Mouse (Mus musculus) liver, embryonic 15.5 days (tissue): ENCODE measurements around the gene H2-M5. TPM values are rescaled to one million over a fixed set of nuclear protein-coding genes. Genes with fewer than 3 reads are reported as not detected.

Source experiments
- ATAC-seq: fragments of 200-750 bp; cut with Nextera tagmentation; 2 replicates; pipeline ENCODE4 v1.8.0; 2017; ENCODE audit warnings: moderate number of reproducible peaks, mild to moderate bottlenecking, moderate library complexity; ENCODE audit not compliant: insufficient read depth
- H3K27ac ChIP-seq: fragments of 300-500 bp; sonication (generic); replicated peaks from 2 replicates; pipeline ENCODE4 v1.5.1; 2015; ENCODE audit warnings: mild to moderate bottlenecking, inconsistent platforms
- H3K27me3 ChIP-seq: fragments of 300-500 bp; sonication (generic); 2 replicates; pipeline ENCODE4 v1.6.1; 2015; ENCODE audit warnings: mild to moderate bottlenecking, inconsistent platforms
- H3K36me3 ChIP-seq: fragments of 300-500 bp; sonication (generic); replicated peaks from 2 replicates; pipeline ENCODE4 v1.6.1; 2015; ENCODE audit warnings: moderate library complexity, mild to moderate bottlenecking, inconsistent platforms
- H3K4me1 ChIP-seq: fragments of 300-500 bp; sonication (generic); replicated peaks from 2 replicates; pipeline ENCODE4 v1.6.1; 2015; ENCODE audit warnings: inconsistent platforms
- H3K4me2 ChIP-seq: fragments of 300-500 bp; sonication (generic); 2 replicates; pipeline ENCODE4 v1.6.1; 2015; ENCODE audit warnings: moderate library complexity, mild to moderate bottlenecking, inconsistent platforms
- H3K4me3 ChIP-seq: fragments of 300-500 bp; sonication (generic); replicated peaks from 2 replicates; pipeline ENCODE4 v1.5.1; 2015; ENCODE audit warnings: mild to moderate bottlenecking, inconsistent platforms
- H3K9ac ChIP-seq: fragments of 300-500 bp; sonication (generic); 2 replicates; pipeline ENCODE4 v1.6.1; 2015; ENCODE audit warnings: moderate library complexity, mild to moderate bottlenecking, inconsistent platforms
- H3K9me3 ChIP-seq: fragments of 300-500 bp; sonication (generic); replicated peaks from 2 replicates; pipeline ENCODE4 v1.6.1; 2016; ENCODE audit warnings: inconsistent platforms
- WGBS: fragments of 180-500 bp; shearing (Covaris S2); methylation state at CpG from one replicate; pipeline ENCODE4 v1.1.7; 2015; ENCODE audit warnings: mixed read lengths; ENCODE audit not compliant: insufficient replicate concordance; 5-methylcytosine and 5-hydroxymethylcytosine counted together
- polyA plus RNA-seq: library from polyadenylated mRNA; unstranded; fragments of >200 nt; fragmentation: Nextera tagmentation; extraction: Ambion mirVana; gene quantifications from 2 replicates; pipeline ENCODE4 v1.2.1, GENCODE M21; 2015

The H2-M5 gene
- polyA plus RNA-seq, 1 experiment from 2014 or later = not detected

DNA sequence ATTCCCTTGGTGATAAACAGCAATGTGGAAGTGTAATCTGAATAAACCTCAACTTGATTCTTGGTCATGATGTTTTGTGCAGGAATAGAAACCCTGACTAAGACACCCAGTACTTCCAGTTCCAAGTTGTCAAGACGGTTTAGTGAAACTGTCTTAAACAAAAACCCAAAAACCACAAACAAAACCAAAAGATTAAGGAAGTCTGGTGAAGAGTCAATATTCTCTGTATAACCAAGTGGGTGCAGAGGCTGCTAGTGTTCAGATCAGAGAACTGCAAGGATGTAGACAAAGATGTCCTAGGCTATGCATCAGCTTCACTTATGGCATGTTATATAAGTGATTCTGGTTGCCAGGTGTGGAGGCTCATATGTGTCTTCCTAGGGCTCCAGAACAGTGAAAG is 22.5 kb downstream of the H2-M5 start:
- Histone ChIP-seq H3K27me3 (no peaks in the 10 kb centered on the region), H3K9me3 (no peaks in the 10 kb centered on the region), H3K4me3 (no peak overlapping the region), H3K9ac (no peak overlapping the region), H3K4me2 (no peak overlapping the region), H3K27ac (no peak overlapping the region), H3K4me1 (no peaks in the 10 kb centered on the region), H3K36me3 (no peaks in the 10 kb centered on the region)
- no peak for ATAC-seq
- WGBS = 8% methylated on average over 1 of the region's 1 CpGs

DNA sequence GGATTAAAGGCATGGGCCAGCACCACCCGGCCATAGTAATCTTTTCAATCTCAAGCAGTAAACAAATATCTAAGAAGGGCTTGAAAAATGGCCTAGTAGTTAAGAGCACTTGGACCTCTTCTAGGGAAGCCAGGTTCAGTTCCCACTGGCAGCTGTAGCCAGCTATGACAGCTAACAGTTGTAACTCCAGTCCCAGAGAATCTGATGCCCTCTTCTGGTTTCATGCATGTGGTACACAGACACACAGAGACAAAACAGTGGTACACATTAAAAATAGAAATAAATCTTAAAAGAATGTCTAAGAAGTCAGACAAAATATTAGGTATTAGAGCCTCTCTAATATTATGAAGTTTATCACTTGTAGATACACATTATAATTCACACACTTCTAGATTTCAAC is 28.2 kb downstream of the H2-M5 start:
- H3K27me3 ChIP-seq = no peaks in the 10 kb centered on the region
- 59% methylated on average over 1 of the region's 1 CpGs for WGBS
- H3K4me1 ChIP-seq = peaks cover 20% of the 10 kb centered on the region
- H3K4me3 ChIP-seq = no peak overlapping the region
- no peak overlapping the region for H3K4me2 ChIP-seq
- H3K9me3 ChIP-seq = no peaks in the 10 kb centered on the region
- H3K27ac ChIP-seq = no peak overlapping the region
- H3K9ac ChIP-seq = no peak overlapping the region
- ATAC-seq = no peak
- H3K36me3 ChIP-seq = 0 out of 2 replicates have a peak, but pooled peaks cover 7% of the 10 kb centered on the region

DNA sequence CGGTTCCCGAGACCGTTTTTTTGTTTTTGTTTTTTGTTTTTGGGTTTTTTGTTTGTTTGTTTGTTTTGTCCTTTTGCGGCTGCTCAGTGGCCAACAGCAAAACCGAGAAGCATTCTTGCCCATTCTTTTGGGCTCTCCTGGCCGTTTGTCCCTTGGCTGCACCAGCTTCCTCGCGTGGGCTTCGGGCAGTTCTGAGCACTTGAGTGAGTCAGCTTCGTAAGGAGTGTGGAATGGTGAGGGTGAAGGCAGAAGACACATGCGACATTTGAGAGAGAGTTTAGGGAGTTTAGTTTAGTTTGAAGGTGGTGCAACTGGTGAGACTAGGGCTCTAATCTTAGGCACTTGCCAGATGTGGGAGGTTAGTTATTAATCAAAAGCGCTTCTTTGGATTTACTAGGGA is 30.5 kb downstream of the H2-M5 start:
- ATAC-seq = no peak
- Histone ChIP-seq H3K27ac (peak overlapping the region; percentile 60), H3K27me3 (no peaks in the 10 kb centered on the region), H3K9me3 (no peaks in the 10 kb centered on the region), H3K4me3 (peak overlapping the region; percentile 72), H3K9ac (peak overlapping the region; percentile 70), H3K4me1 (peaks cover 20% of the 10 kb centered on the region), H3K36me3 (0 out of 2 replicates have a peak, but pooled peaks cover 10% of the 10 kb centered on the region), H3K4me2 (peak overlapping the region; percentile 79)
- 14% methylated on average over 12 of the region's 12 CpGs for WGBS

DNA sequence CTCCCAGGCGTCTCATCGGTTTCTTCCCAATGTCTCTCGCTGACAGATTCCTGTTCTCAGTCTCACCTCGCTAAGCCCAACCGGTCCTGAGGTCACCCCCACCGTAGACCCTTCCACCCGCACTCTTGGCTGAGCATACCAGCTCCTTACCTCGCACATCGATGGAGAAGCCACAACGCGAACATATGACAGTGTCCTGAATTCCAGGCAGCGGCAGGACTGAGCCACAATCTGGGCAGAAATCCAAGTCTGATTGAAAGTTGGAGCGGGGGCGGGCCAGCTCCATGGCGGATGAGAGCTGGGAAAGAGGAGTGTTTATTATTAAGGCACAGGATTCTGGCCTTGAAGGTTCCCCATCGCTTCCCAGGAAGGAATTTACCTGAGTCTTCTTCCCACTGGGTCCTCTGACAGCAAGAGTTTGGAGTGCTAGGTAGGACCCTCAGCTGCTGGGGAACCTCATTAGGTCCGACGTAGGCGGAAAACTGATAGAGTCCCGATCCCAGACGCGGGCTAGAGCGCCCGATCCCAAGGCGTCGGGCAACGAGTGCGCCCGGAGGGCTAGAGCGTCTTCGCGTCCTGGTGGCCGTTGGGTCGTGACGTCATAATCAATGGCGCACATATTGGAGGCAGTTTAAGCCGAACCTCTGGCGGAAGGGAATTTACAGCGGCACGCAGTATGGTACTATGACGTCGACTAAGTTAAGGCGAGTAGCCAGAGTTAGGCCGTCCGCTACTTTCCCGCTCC is 31.2 kb downstream of the H2-M5 start, which contains the start of the genes Znrd1 and Znrd1as:
Znrd1 (minus strand) TSS at position 561 of the 745 bp plus-strand sequence.
Znrd1as (plus strand) TSS at position 594 of the 745 bp plus-strand sequence.
- Histone ChIP-seq H3K4me2 (peak within 1 kb of the TSS; percentile 79), H3K27ac (peak within 1 kb of the TSS; percentile 60), H3K4me3 (peak within 1 kb of the TSS; percentile 72), H3K9ac (peak within 1 kb of the TSS; percentile 70), H3K27me3 (no peaks in the 10 kb centered on the region), H3K36me3 (0 out of 2 replicates have a peak, but pooled peaks cover 10% of the 10 kb centered on the region), H3K4me1 (peaks cover 20% of the 10 kb centered on the region), H3K9me3 (no peaks in the 10 kb centered on the region)
- under 1% methylated on average over 46 of the region's 46 CpGs for WGBS
- peak; percentile 96 for ATAC-seq

DNA sequence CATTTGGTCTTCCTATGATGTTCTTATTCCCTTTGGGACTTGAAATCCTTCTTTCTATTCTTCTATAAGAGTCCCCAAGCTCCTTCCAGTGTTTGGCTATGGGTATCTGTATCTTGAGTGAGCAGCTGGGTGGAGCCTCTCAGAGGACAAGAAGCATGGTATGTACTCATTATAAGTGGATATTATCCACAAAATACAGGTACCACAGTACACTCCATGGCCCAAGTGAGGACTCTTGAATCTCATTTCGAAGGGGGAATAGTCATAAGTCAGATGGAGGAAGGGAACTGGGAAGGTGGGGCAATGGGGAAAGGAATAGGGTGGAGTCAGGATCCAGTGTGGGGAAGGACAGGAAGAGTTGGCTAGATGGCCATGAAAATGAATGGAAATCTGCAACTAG is 36.3 kb downstream of the H2-M5 start:
- Histone ChIP-seq H3K4me2 (no peak overlapping the region), H3K9ac (no peak overlapping the region), H3K27me3 (peaks cover 10% of the 10 kb centered on the region), H3K4me3 (no peak overlapping the region), H3K27ac (no peak overlapping the region), H3K9me3 (no peaks in the 10 kb centered on the region), H3K4me1 (peaks cover 29% of the 10 kb centered on the region), H3K36me3 (peaks cover 21% of the 10 kb centered on the region)
- WGBS = 61% methylated on average over 1 of the region's 1 CpGs
- no peak for ATAC-seq

DNA sequence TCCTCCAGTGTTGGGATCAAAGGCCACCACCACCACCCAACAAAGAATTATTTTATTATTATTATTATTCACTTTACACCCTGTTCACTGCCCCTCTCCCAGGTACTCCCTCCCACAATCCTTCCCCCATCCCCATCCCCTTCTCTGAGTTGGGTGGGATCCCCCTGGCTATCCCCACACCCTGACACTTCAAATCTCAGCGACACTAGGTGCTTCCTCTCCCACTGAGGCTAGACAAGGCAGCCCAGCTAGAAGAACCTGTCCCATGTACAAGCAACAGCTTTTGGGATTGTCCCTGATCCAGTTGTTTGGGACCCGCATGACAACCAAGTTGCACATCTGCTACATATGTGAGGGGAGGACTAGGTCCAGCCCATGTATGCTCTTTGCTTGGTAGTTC is 36.7 kb downstream of the H2-M5 start:
- Histone ChIP-seq H3K9ac (no peak overlapping the region), H3K9me3 (no peaks in the 10 kb centered on the region), H3K27me3 (peaks cover 14% of the 10 kb centered on the region), H3K4me2 (no peak overlapping the region), H3K36me3 (peaks cover 21% of the 10 kb centered on the region), H3K4me1 (peaks cover 25% of the 10 kb centered on the region), H3K4me3 (no peak overlapping the region), H3K27ac (no peak overlapping the region)
- WGBS = 80% methylated on average over 2 of the region's 2 CpGs
- no peak for ATAC-seq

DNA sequence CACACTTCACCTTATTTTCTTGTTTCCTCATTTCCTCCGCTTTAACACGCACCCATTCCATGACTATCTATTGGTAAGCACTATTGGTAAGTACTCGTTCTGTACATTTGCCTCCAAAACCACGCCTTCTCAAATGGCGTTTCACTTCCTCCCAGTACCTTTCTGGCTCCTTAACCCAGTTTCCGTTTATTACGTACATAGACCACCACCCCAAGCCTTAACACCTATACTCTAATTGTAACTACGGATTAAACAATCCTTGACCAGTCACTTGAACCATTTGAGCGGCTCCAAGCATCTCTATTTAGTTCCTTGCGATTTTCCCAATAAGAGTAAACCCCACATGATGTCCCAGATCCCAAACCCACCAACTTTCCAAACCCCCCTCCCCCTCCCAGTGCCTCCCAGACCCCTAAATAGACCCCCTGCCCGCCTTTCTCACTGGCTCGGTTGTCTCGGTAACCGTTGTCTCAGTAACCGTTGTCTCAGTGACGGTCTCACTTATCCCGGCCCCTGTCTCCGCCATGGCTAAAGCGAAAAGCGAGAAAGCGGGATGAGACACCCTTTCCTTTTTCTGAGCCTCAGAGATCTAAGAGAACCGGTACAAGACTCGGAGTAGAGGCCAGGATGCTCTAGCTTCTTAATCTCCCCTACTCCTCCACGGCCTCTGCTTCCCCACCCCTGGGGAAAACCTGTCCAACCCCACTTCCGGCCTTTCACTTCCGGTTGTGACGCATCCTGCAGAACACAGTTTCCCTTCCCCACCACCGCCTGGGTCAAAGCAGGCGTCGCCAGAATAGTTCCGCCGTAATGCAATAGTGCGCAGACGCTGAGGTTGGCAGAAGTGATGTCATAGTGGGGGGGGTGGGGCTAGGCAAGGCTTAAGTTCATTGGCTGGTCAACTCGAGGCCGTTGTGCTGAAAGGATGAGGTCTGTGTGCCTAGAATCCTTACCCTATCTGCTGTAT is 38.1 kb downstream of the H2-M5 start, which contains the start of gene Ppp1r11:
Ppp1r11 (minus strand) TSS at position 761 of the 967 bp plus-strand sequence.
- H3K4me3 ChIP-seq = peak within 1 kb of the TSS; percentile 82
- peaks cover 15% of the 10 kb centered on the region for H3K36me3 ChIP-seq
- WGBS = under 1% methylated on average over 36 of the region's 36 CpGs
- peak; percentile 98 for ATAC-seq
- H3K9me3 ChIP-seq = no peaks in the 10 kb centered on the region
- H3K4me2 ChIP-seq = peak within 1 kb of the TSS; percentile 82
- peaks cover 28% of the 10 kb centered on the region for H3K27me3 ChIP-seq
- H3K27ac ChIP-seq = peak within 1 kb of the TSS; percentile 79
- peaks cover 28% of the 10 kb centered on the region for H3K4me1 ChIP-seq
- H3K9ac ChIP-seq = peak within 1 kb of the TSS; percentile 74

DNA sequence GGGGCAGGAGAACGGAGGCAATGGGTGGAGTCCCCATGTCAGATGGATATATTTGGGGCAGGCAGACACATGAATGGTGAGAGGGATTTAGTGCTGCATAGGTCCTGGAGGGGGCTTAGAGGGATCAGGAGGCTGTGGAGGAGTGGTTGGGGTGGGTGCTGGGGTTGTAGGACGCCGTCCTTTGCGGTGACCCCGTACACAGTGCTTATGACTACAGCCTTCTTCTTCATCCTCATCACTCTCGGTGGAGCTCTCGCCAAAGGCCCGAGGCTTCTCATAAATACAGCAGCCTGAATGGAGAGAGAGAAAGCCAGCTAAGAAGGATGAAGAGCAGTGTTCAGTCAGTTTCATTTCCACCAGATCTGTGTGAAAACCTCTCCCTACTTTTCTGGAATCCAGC is 40.1 kb downstream of the H2-M5 start:
- no peak overlapping the region for H3K4me3 ChIP-seq
- WGBS = 84% methylated on average over 8 of the region's 8 CpGs
- no peak for ATAC-seq
- H3K9ac ChIP-seq = no peak overlapping the region
- no peak overlapping the region for H3K4me2 ChIP-seq
- no peak overlapping the region for H3K27ac ChIP-seq
- H3K4me1 ChIP-seq = peaks cover 28% of the 10 kb centered on the region
- peaks cover 48% of the 10 kb centered on the region for H3K27me3 ChIP-seq
- peaks cover 11% of the 10 kb centered on the region for H3K36me3 ChIP-seq
- no peaks in the 10 kb centered on the region for H3K9me3 ChIP-seq

DNA sequence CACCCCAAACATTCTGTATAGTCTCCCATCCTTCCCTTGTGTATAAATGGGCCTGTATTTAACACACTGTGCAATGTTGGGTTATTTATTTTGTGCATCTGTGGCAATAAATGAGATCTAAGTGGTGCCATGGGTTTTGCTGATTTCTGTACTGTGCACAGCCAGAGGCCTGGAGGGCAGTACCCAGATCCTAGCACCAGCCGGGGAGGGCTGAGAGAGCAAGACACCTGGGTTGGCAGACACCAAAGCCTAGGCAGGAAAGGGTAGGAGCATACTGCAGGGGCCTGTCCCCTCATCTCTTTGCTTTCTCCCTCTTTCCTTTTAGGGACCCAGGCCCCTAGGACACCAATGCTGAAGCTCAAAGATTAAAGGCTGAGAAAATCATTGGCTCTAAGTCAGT is 41.1 kb downstream of the H2-M5 start:
- Histone ChIP-seq H3K4me1 (peaks cover 29% of the 10 kb centered on the region), H3K36me3 (peaks cover 11% of the 10 kb centered on the region), H3K27me3 (peaks cover 58% of the 10 kb centered on the region), H3K4me2 (no peak overlapping the region), H3K9ac (no peak overlapping the region), H3K9me3 (no peaks in the 10 kb centered on the region), H3K4me3 (no peak overlapping the region), H3K27ac (no peak overlapping the region)
- ATAC-seq = no peak
- WGBS = 70% methylated on average over 1 of the region's 1 CpGs

DNA sequence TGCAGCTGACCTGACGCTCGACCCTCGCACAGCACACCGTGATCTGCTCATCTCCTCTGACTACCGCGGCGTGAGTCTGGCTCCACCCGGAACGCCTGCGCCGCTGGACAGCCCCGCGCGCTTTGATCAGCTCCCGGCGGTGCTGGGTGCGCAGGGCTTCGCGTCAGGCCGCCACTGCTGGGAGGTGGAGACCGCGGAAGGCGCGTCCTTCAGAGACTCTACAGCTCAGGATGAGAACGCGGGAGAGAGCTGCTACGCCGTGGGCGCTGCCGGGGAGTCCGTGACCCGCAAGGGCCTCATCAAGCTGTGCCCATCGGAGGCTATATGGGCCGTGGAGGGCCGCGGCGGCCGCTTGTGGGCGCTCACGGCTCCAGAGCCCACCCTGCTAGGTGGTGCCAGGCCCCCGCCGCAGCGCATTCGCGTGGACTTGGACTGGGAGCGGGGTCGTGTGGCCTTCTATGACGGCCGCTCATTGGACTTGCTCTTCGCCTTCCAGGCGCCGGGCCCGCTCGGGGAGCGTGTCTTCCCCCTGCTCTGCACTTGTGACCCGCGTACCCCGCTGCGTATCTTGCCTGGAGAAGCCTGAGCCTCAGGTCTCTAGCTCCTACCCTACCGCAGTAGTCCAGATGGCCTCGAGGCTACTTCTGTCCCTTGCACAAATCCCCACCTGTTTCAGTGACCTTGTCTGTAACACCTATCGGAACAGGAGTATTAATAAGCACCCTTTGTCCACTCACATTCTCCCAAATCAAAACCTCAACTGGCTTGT is 42.1 kb downstream of the H2-M5 start:
- H3K4me1 ChIP-seq = peaks cover 35% of the 10 kb centered on the region
- peaks cover 11% of the 10 kb centered on the region for H3K36me3 ChIP-seq
- no peak overlapping the region for H3K27ac ChIP-seq
- no peaks in the 10 kb centered on the region for H3K9me3 ChIP-seq
- H3K27me3 ChIP-seq = peaks cover 68% of the 10 kb centered on the region
- peak overlapping the region; percentile 40 for H3K4me3 ChIP-seq
- H3K9ac ChIP-seq = no peak overlapping the region
- peak overlapping the region; percentile 67 for H3K4me2 ChIP-seq
- no peak for ATAC-seq
- 2% methylated on average over 62 of the region's 62 CpGs for WGBS
